Mouse (Mus musculus) urinary bladder, adult 18-20 months (tissue): ENCODE measurements around the gene Zmynd19.
A peak's percentile ranks its signal among the peaks of the same experiment; 100 is the strongest.
"Not testable (repeated sequence)": the region's sequence is repeated elsewhere in the genome, so short reads cannot be mapped to it uniquely, and the experiment has no call there.

ENCODE experiments used
- DNase-seq, 2 experiments: peaks; one replicate each; pipeline ENCODE4 v3.0.0; 2022; ENCODE audit warnings: low spot score in 2 of 2, mixed read lengths in 2 of 2

Gene Zmynd19

DNA sequence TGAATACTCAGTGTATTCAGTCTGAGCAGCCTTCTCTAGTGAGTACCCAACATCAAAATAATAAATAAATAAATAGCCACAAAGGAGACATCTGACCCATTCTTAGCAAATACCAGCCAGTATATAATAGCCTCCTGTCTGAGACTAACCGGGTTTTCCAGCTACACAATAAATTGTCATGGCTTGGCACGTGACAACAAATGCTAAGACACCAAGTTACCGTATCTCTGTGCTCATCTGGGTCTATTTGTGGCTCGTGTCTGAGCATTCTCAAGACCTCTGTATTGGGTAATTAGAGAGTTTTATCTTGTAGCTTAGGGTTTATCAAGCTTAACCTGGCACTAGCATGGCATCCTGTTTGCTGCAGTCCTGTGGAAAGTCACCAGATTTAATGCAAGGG, 7.5 kb upstream of the Zmynd19 start:
- no peak for DNase-seq

GRCm38 (mm10) chr2:24944304-24944703, 5.3 kb upstream of the Zmynd19 start:
- DNase-seq, result not testable (repeated sequence)

DNA sequence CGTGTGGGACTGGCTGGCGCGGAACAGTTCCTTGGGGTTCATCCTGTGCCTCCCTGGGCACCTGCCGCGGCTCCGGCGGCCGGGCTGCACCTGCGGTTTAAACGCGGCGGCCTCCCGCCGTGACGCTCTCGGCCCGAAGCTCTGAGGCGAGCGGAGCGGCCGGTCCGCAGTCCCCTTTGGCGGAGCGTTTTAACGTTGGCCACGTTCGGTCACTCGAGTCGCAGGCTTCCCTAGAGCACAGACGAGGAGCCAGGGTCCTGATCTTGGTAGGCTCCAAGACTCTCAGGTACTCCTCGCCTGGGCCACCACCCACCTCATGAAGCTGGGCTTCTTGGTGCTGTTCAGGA, 570 bp downstream of the Zmynd19 start:
- no peak for DNase-seq

DNA sequence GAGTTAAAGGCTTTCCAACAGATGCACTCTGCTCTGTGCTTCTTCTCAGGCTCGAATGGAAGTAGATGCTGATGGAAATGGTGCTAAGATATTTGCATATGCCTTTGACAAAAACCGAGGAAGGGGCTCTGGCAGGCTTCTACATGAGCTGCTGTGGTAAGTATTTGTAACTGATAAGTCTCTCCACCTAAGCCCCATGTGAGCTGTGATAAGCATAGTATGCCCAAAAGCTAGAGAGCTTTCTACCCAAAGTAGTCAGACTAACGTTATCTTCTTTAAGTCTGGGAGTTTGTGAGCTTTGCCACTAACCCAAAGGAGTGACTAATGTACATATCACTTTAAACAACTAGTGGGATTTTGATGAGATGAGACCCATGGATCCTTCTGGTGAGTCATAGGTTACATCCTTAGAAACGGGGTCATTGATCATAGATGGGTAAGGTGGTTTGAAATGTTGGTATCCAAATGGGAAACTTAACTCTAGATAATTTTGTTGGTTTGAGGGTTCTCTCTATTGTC, 3.0 kb downstream of the Zmynd19 start:
- DNase-seq, result no peak

DNA sequence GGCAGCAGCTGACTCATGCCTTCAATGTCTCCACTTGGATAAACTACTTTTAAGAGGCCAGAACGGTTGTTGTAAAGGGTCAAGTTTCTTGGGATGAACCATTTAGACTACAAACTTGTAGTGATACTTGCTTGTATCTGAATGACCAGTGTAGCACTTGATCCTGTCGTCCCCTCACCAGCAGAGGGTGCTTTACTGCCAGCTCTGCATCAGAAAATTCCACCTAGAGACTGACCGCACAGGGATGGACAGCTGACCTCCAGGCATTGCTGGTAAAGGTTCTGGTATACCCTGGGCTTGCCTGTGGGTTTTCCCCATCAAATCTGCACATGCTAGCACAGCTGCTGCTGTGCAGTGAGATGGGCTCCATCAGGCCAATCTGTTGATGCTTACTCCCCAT, 11.3 kb downstream of the Zmynd19 start:
- peak in 1 of 2 experiments; percentile 7 for DNase-seq

DNA sequence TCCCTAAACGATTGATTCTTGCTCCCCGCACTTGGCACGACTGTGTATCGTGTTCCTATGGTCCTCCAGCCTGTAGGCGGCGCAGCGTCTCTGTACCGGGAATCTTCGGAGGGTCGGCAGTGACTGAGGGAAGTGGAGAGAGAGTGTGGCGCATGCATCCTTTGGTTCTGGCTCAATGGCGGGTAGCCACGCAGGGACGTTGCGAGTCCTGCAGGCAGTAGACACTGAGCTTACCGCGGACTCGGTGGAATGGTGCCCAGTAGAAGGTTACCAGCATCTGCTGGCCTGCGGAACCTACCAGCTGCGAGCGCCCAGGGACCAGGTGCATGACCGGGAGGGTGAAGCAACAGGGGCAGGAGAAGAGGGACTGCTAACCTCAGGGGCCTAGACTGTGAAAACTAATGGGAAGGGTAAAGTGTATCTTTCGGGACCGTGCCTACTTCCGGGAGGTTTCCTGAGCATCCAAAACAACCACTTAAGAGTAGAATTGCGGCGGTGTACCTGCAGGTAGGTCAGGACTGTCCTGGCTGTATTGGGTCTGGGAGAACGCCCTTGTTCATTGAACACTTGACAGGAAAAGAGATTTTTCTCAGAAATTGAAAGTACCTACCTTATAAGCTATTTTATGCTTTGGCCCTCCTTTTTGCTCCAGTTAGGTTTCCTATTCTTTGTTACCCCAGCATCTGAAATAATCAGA, 12.9 kb downstream of the Zmynd19 start, which contains the start of gene Dph7:
Gene Dph7 (plus strand): TSS at position 97 of the 697 bp plus-strand sequence.
- peak; percentile 76 to 87 for DNase-seq

GRCm38 (mm10) chr2:24970386-24970785, 20.8 kb downstream of the Zmynd19 start:
- no peak for DNase-seq

- DNase-seq, result peak in 1 of 2 experiments; percentile 31
These were observed 24.9 kb downstream of the Zmynd19 start for GRCm38 (mm10) chr2:24974452-24974851.

DNA sequence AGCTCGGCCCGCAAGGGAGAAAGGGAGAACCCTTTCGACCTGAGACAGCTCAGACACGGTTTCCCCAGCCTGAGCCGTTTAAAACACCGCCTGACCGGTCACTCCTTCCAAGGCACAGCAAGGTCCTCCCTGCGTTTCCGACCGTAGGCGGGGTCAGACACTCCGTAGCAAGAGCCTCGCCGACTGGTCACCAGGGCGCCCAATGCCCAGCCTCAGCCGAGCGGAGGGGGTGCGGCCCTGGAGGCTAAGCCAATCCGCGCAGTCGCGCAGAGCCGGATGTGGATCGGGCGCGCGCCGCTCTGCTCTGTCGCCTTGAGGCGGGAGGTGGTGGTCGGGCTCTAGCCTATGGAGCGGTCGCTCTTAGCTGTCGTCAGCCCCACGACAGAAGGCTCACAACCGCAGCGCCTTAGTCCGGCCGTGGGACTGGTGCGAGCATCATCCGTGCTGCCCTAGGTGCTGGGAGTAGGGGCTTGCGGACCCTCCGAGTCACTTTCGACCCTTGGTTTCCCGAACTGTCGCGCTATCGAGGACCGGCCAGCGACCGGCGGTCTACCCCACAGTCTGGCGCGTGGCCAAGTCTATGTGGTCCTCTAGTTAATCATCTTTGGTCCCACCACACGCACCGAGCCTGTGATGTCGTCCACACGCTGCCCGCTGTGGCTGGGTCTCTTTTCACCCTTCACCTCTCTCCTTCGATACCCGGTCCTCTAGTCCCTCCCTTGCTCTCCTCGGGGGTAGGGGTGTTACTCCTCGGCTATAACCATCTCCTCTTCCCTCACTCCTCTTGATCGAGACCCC, 25.5 kb downstream of the Zmynd19 start, which contains the start of gene Mrpl41:
Gene Mrpl41 (minus strand): TSS at position 193 of the 798 bp plus-strand sequence.
- peak; percentile 86 to 95 for DNase-seq

DNA sequence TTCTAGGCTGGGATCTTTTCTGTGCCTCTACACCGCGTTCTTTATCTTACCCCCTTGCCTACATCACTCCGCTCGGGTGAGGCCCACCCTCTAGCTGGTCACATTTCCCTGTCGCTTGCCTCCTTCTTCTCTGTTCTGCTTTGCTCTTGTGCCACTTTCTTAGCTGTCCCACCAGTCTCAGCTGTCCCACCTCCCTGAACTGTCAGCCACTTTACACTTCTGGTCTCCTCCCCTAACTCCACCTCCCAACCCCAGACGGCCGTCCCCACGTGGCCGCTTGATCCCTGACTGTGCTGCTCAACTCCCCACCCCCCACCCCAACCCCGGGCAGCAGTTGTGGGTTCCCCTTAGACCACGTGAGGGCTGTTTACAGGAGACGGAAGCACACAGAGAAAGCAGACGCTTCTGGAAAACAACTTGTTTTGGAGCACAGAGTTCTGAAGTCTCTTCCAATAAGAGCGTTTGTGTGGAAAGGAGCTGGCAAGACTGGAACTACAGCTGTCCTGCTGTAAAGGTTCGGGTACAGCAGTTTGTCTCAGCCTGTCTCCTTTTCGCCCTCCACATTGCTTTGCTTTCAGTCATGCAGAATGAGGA, 26.2 kb downstream of the Zmynd19 start, which contains the start of gene Pnpla7:
Gene Pnpla7 (plus strand): TSS at position 330 of the 594 bp plus-strand sequence.
- DNase-seq, result peak; percentile 49 to 76

- DNase-seq, result no peak
These were observed 27.4 kb downstream of the Zmynd19 start for GRCm38 (mm10) chr2:24976960-24977359.

GRCm38 (mm10) chr2:24987762-24988161, 38.2 kb downstream of the Zmynd19 start:
- no peak for DNase-seq

- DNase-seq, result no peak
These were observed 45.7 kb downstream of the Zmynd19 start for GRCm38 (mm10) chr2:24995332-24995731.

DNA sequence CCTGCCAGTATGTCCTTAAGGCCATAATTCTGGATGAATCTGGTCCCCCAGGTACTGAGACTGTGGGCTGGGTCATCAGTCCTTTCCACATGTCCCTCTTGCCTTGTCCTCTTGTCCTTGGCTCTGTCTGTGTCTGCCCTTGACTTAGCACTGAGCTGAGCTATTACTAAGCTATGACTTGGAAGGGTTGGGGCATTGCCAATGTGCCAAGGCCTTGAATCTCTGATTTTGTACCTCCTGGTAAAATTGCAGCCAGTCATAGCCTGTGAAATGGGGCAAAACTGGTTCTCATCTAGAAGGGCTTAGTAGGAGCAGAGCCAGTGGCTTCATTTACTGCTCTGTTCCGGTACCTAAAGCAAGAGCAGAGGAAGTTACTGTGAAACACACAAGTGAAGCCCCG, 46.9 kb downstream of the Zmynd19 start:
- DNase-seq, result no peak

DNA sequence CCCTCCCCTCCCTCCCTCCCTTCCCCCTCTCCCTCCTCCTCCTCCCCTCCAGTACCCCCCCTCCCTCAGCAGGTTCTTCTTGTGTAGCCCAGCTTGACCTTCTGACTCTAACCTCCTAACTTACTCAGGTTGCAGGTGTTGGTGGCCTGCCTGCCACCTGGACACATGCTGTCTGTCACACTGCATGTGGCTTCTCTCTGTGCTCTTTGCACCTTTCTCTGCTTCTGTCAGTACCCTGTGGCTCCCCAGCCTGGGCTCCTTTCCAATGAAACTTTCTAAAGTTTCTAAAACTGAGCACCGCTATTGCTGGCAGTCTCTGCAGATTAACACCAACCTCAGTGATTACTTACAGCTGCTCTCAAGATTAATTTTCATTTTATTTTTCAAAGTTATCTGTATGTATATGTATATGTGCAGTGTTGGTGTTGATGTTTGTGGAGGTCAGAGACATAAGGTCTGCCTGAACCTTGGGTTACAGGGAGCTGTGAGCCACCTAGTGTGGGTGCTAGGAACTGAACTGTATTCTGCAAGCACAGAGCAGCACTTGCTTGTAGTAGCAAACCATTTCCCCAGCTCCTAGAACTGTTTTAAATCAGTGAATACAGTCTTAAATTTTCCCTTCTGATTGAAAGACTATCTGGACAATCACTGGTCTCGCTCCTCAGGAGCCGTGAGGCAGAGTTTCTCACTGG, 51.1 kb downstream of the Zmynd19 start:
- no peak for DNase-seq

GRCm38 (mm10) chr2:25003946-25004786, 54.6 kb downstream of the Zmynd19 start:
- DNase-seq, result no peak

- DNase-seq, result no peak
These were observed 57.2 kb downstream of the Zmynd19 start for GRCm38 (mm10) chr2:25006767-25007166.

DNA sequence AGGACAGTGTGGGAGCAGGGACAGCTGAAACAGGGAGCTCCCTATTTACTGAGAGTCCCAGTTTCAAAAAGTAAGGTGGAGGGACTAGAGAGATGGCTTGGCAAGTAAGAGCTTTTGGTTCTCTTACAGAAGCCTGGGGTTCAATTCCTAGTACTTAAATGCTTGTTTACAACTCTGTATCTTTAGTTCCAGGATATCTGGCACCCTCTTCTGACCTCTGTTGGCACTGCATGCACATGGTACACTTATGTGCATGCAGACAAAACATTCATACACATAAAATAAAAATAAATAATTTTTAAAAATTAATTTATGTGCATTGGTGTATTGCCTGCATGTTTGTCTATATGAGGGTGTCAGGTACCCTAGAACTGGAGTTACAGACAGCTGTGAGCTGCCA, 58.7 kb downstream of the Zmynd19 start:
- no peak for DNase-seq
